Mouse (Mus musculus) brain, embryonic 14.5 days (tissue): ENCODE measurements around the gene Hmg20a. TPM values are rescaled to one million over a fixed set of nuclear protein-coding genes. Genes with fewer than 3 reads are reported as not detected.

Experiments used
- DNase-seq: peaks from one replicate; pipeline ENCODE4 v3.0.0-alpha.2; 2011; ENCODE audit warnings: low read depth
- CTCF ChIP-seq: fragments of 200-500 bp; IDR thresholded peaks from 2 replicates; pipeline ENCODE4 v1.5.1; 2012; ENCODE audit warnings: inconsistent platforms, mild to moderate bottlenecking, moderate library complexity, borderline replicate concordance; ENCODE audit not compliant: insufficient read depth, insufficient read length; ENCODE audit errors: extremely low read depth
- POLR2A ChIP-seq: fragments of 200-500 bp; IDR thresholded peaks from 2 replicates; pipeline ENCODE4 v1.6.1; 2012; ENCODE audit warnings: mild to moderate bottlenecking, inconsistent platforms, borderline replicate concordance; ENCODE audit not compliant: poor library complexity, insufficient read depth, insufficient read length, severe bottlenecking; ENCODE audit errors: extremely low read depth
- polyA plus RNA-seq: library from polyadenylated mRNA; depleted of rRNA; stranded (reverse); fragments of >200 nt; gene quantifications from 2 replicates; pipeline ENCODE4 v1.2.3, GENCODE M21; 2012

Hmg20a gene
- polyA plus RNA-seq, 1 experiment, result 96.5 TPM

DNA sequence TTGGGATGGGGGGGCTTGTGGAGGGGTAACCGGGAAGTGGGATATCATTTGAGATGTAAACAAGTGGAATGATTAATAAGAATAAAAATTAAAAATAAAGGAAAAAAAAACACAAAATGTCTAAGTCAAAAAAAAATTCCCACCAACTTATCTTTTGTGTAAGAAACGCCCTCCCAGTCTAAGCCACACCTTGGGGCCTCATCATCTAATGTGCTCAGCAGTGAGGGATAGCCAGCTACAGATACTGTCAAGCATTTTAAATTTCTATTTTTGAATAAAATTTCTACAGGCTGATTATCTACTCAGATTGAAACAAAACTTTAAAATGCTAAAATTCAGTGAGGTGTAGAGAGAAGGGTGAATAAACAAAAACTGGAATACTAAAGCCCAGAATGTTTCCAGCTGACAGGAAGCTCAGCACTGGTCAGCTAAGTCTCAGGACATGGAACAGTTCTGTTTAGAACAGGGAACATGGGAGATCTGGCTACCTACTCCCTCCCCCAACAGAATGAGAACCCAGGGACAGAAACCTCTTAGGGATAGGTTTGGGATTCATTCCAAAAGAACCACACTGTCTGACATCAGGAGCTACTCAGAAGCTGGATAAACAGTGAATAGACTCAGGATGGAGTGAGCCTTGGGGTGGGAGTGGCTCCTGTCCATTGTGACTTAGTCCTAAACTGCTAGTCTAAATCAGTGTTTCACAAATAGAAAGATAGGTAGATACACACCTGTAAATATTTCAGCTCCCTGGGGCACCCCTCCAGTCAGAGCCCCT is 34.8 kb downstream of the Hmg20a start:
- TF ChIP-seq CTCF, result no peak
- DNase-seq, result no peak

DNA sequence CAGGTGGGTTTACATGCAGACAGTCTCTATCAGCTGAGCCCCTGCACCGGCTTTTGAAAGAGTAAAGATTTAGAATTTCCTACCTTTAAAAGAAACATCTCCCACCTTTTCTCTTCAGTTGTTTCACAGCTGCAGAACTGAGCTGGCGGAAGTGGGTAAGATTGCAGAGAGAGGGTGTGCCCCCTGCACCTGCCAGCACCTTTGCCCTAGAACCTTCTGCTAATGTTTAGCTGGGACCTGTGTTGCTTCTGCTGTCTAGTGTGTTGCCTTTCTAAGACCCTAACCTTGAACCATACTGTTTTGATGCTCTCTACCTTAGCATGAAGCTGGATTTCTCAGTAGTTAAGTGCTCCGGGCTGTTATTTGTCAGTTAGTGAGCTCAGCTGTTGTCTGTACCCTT is 38.0 kb downstream of the Hmg20a start:
- no peak for DNase-seq
- no peak for TF ChIP-seq CTCF
- TF ChIP-seq POLR2A, result no peak

DNA sequence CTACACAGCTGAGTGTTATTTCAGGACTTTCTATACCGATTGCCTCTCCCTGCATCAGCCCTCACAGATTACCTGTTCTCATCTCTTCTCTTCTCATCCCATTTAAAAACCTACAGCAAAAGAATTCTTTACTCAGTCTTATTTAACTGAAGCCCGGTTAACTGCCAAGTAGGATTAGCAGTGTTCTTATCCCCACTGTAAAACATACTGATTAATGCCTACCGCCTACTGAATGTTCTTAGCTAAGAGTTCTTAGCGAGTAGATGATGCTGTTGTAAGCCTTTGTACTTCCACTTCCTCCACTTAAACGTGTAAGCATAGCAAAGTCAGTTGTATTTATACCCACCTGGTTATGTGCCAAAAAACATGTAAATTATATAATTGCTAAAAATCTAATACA is 42.6 kb downstream of the Hmg20a start:
- DNase-seq, result no peak
- TF ChIP-seq CTCF (no peak), POLR2A (no peak)

DNA sequence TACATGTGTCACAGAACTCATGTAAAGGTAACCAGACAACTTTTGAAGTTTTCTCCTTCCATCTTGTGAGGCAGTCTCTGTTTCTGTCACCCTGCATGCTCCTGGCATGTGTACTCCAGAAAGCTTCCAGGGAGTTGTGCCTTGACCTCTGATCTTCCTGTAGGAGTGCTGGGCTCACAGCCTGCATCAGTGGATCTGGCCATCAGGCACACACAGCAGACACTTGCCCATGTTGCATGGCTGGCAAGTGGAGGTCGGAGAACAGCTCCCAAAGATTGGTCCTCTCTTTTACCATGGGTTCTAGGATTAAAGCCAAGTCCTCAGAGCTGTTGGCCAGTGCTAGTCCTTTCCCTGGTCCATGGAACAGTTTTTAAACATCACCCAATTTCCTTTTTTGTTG is 44.2 kb downstream of the Hmg20a start:
- TF ChIP-seq CTCF (no peak), POLR2A (no peak)
- DNase-seq, result no peak

DNA sequence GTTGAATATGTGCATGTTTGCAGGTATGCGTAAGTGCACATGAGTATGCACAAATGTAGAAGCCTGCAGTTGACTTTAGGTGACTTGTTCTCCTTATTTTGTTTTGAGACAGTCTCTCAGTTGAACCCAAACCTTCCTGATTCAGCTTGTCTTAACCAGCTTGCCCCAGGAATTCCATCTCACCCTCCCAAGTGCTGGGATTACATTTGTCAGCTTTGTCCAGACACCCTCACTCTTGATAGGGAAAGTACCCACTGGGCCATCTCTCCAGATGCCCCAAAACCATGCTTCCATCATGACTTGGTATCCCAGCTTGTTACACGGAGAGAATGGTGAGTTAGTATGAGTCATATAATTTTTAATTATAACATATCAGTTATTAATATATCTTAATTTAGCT is 44.6 kb downstream of the Hmg20a start:
- DNase-seq, result no peak
- TF ChIP-seq CTCF (no peak), POLR2A (no peak)

GRCm38 (mm10) chr9:56463686-56464515 is 45.5 kb downstream of the Hmg20a start:
- DNase-seq, result no peak
- no peak for TF ChIP-seq CTCF
- no peak for TF ChIP-seq POLR2A

DNA sequence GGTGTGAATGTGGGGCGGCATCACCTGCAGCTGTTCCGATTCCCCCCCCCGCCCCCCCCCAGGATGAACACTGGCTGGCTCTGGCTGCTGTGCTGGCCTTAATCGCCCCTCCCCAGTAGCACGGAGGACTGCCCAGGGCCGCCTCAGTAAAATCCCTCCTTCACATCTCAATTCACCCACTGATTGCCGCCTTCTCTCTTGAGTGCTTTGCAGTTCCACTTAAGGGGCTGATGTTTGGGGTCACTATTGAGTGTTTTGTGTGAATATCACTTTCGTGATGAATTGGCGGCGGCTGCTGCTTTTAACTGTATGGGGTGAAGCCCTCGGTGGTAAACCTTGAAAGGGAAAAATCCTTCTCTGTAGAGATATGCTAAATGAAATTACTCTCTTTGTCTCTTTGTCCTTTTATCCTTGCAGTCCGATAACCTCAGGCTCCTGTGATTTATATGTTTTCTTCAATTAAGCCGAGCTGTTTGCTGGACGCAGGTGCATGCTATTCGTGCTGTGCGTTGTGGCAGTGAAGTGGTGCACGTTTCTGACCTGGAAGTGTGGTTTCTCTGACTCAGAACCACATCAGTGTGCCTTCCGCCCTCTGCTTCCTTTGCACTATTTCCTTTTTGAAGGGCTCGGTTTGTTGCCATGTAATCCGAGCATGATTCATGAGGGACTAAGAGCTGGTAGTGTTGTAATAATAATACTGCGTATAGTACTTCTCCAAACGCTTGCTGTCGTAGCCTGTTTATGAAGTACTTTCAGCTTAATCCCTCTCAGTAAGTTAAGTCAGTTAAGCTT is 46.6 kb downstream of the Hmg20a start:
- no peak for TF ChIP-seq CTCF
- peak; percentile 72 for DNase-seq

- no peak for DNase-seq
- no peak for TF ChIP-seq POLR2A
- TF ChIP-seq CTCF, result no peak
These were observed 47.8 kb downstream of the Hmg20a start for GRCm38 (mm10) chr9:56466251-56466650.

GRCm38 (mm10) chr9:56469656-56470055 is 51.2 kb downstream of the Hmg20a start:
- TF ChIP-seq POLR2A (no peak), CTCF (no peak)
- DNase-seq, result no peak

DNA sequence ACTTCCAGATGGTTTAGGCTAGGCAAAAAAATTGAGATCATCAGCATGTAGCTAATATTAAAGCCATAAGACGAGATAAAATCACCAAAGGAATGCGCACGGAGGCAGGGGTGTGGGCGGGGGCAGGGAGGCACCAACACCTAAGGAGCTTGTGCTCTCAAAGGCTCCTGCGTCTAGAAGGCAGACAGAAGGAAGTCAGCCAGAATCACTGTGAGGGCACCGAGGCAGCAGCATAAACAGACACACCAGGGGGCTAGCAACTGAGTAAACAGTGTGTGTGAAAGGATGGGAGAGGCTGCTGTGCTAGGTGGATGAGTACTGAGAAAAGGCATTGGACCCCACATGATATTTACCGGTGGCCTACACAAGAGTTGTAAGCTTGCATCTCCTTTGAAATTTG is 51.9 kb downstream of the Hmg20a start:
- no peak for DNase-seq
- TF ChIP-seq POLR2A (no peak), CTCF (no peak)

DNA sequence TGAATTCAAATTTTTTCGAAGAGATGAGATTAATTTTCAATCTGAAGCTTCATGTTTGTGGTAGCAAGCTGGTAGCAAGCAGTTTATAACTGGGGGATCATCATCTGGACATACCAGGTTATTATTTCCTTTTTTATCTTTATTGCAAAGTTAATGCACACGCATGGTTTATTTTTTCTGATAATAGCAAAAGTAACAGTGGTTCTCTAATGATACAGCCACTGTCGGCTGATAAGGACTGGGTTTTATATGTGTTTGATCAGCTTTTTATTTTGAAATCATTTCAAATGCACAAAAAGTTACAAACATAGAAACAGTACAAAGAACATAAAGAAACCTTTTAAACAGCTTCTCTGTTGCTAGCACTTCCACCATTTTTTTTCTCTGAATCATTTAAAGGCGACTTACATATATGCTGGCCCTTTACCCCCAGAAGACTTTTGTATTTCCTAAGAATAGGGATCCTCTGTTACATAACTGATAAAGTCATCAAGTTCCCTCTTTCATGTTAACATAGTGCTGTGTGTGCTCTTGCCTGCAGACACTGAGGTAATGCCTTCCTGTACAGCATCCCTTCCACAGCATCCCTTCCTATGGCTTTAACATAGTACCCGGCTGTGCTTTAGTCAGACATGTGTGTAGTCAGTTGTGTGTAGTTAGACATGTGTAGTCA is 60.7 kb downstream of the Hmg20a start:
- no peak for DNase-seq
- TF ChIP-seq POLR2A (no peak), CTCF (no peak)
